Mouse (Mus musculus) frontal cortex, postnatal 36 days (tissue): ENCODE data around the gene Cldn2.
"Not testable (repeated sequence)": the region's sequence is repeated elsewhere in the genome, so short reads cannot be mapped to it uniquely, and the experiment has no call there.

Experiments used
- DNase-seq, 2 experiments: peaks; one replicate each; pipeline ENCODE4 v3.0.0; 2022; ENCODE audit warnings: low spot score in 2 of 2

Gene Cldn2

GRCm38 (mm10) chrX:139800406-139800878, at the start of gene Cldn2:
Cldn2 (plus strand) TSS chrX:139800828.
- no peak for DNase-seq

GRCm38 (mm10) chrX:139751855-139752254, 48.8 kb upstream of the Cldn2 start:
- DNase-seq, result peak in 1 of 2 experiments; percentile 10

- DNase-seq, result not testable (repeated sequence)
Measured at GRCm38 (mm10) chrX:139758634-139759033, 42.0 kb upstream of the Cldn2 start.

- peak; percentile 8 to 37 for DNase-seq
Measured at GRCm38 (mm10) chrX:139762546-139762945, 38.1 kb upstream of the Cldn2 start.

- no peak for DNase-seq
Measured at GRCm38 (mm10) chrX:139769975-139770637, 30.5 kb upstream of the Cldn2 start.

- peak; percentile 23 to 33 for DNase-seq
Measured at GRCm38 (mm10) chrX:139774309-139775083, 26.1 kb upstream of the Cldn2 start.

GRCm38 (mm10) chrX:139775084-139775612, 25.5 kb upstream of the Cldn2 start:
- DNase-seq, result no peak

- no peak for DNase-seq
Measured at GRCm38 (mm10) chrX:139777357-139777756, 23.3 kb upstream of the Cldn2 start.

- no peak for DNase-seq
Measured at GRCm38 (mm10) chrX:139778886-139779285, 21.7 kb upstream of the Cldn2 start.

- no peak for DNase-seq
Measured at GRCm38 (mm10) chrX:139779401-139779800, 21.2 kb upstream of the Cldn2 start.

GRCm38 (mm10) chrX:139780988-139781387, 19.6 kb upstream of the Cldn2 start:
- no peak for DNase-seq

GRCm38 (mm10) chrX:139781563-139781962, 19.1 kb upstream of the Cldn2 start:
- DNase-seq, result no peak

- DNase-seq, result no peak
Measured at GRCm38 (mm10) chrX:139782278-139783044, 18.2 kb upstream of the Cldn2 start, which contains the start of gene Ripply1. Ripply1 (minus strand) TSS chrX:139782353.

- no peak for DNase-seq
Measured at GRCm38 (mm10) chrX:139783045-139783422, 17.6 kb upstream of the Cldn2 start.

GRCm38 (mm10) chrX:139785764-139786163, 14.9 kb upstream of the Cldn2 start:
- DNase-seq, result no peak

- DNase-seq, result no peak
Measured at GRCm38 (mm10) chrX:139794072-139794845, 6.4 kb upstream of the Cldn2 start.

GRCm38 (mm10) chrX:139796037-139796436, 4.6 kb upstream of the Cldn2 start:
- DNase-seq, result no peak

GRCm38 (mm10) chrX:139797875-139798274, 2.8 kb upstream of the Cldn2 start:
- DNase-seq, result no peak

- no peak for DNase-seq
Measured at GRCm38 (mm10) chrX:139799953-139800352, 675 bp upstream of the Cldn2 start.

GRCm38 (mm10) chrX:139803028-139803427, 2.4 kb downstream of the Cldn2 start:
- DNase-seq, result no peak

- DNase-seq, result no peak
Measured at GRCm38 (mm10) chrX:139805918-139806317, 5.3 kb downstream of the Cldn2 start.
